Mouse (Mus musculus) neural tube, embryonic 14.5 days (tissue): ENCODE results near the gene Pola2. TPM values are rescaled to one million over a fixed set of nuclear protein-coding genes. Genes with fewer than 3 reads are reported as not detected.

Experiments
- ATAC-seq: fragments of 200-750 bp; cut with Nextera tagmentation; 2 replicates; pipeline ENCODE4 v1.8.0; 2017; ENCODE audit warnings: low read depth, mild to moderate bottlenecking, moderate TSS enrichment, moderate library complexity
- H3K27ac ChIP-seq: fragments of 300-500 bp; sonication (generic); 2 replicates; pipeline ENCODE4 v1.5.1; 2014; ENCODE audit warnings: low read depth, mild to moderate bottlenecking, control low read depth, low read length, moderate library complexity, mixed read lengths
- H3K27me3 ChIP-seq: fragments of 300-500 bp; sonication (generic); 2 replicates; pipeline ENCODE4 v1.6.1; 2014; ENCODE audit warnings: low read length; ENCODE audit not compliant: control insufficient read depth, insufficient read depth
- H3K36me3 ChIP-seq: fragments of 300-500 bp; sonication (generic); 2 replicates; pipeline ENCODE4 v1.6.1; 2014; ENCODE audit warnings: low read length, mixed read lengths; ENCODE audit not compliant: control insufficient read depth, insufficient read depth
- H3K4me1 ChIP-seq: fragments of 300-500 bp; sonication (generic); 2 replicates; pipeline ENCODE4 v1.6.1; 2014; ENCODE audit warnings: low read length; ENCODE audit not compliant: control insufficient read depth, insufficient read depth
- H3K4me2 ChIP-seq: fragments of 300-500 bp; sonication (generic); 2 replicates; pipeline ENCODE4 v1.6.1; 2014; ENCODE audit warnings: mild to moderate bottlenecking, low read depth, low read length, control low read depth
- H3K4me3 ChIP-seq: fragments of 300-500 bp; sonication (generic); 2 replicates; pipeline ENCODE4 v1.5.1; 2014; ENCODE audit warnings: low read depth, low read length, control low read depth, mixed read lengths
- H3K9ac ChIP-seq: fragments of 300-500 bp; sonication (generic); replicated peaks from 2 replicates; pipeline ENCODE4 v1.6.1; 2014; ENCODE audit warnings: low read depth, mild to moderate bottlenecking, control low read depth, low read length, mixed read lengths
- H3K9me3 ChIP-seq: fragments of 300-500 bp; sonication (generic); 2 replicates; pipeline ENCODE4 v1.6.1; 2016; ENCODE audit warnings: low read length; ENCODE audit not compliant: control insufficient read depth
- WGBS: fragments of 180-500 bp; shearing (Covaris S2); extraction: QIAGEN DNeasy Blood & Tissue Kit; methylation state at CpG from one replicate; pipeline ENCODE4 v1.1.7; 2014; 5-methylcytosine and 5-hydroxymethylcytosine counted together
- polyA plus RNA-seq: library from polyadenylated mRNA; unstranded; fragments of >200 nt; fragmentation: Nextera tagmentation; extraction: Ambion mirVana; gene quantifications from 2 replicates; pipeline ENCODE4 v1.2.1, GENCODE M21; 2014

Pola2 gene
- polyA plus RNA-seq, 1 experiment from 2014 or later, result 18.0 TPM

GRCm38 (mm10) chr19:5912103-5913006 is 51.6 kb downstream of the Pola2 start:
- 0% methylated on average over 58 of the region's 59 CpGs for WGBS
- peak overlapping the region; percentile 93 for H3K4me3 ChIP-seq

GRCm38 (mm10) chr19:5911430-5912102 is 52.4 kb downstream of the Pola2 start:
- peak overlapping the region; percentile 86 for H3K4me2 ChIP-seq
- ATAC-seq, result no peak
- 4% methylated on average over 14 of the region's 14 CpGs for WGBS
- H3K9ac ChIP-seq, result peak overlapping the region; percentile 81
- no peaks in the 10 kb centered on the region for H3K27me3 ChIP-seq
- peaks cover 31% of the 10 kb centered on the region for H3K4me1 ChIP-seq
- peak overlapping the region; percentile 93 for H3K4me3 ChIP-seq
- no peaks in the 10 kb centered on the region for H3K9me3 ChIP-seq
- H3K27ac ChIP-seq, result peak overlapping the region; percentile 82
- H3K36me3 ChIP-seq, result peaks cover 5% of the 10 kb centered on the region

More at GRCm38 (mm10) chr19:5912103-5913006, 51.6 kb downstream of the Pola2 start:
- no peaks in the 10 kb centered on the region for H3K27me3 ChIP-seq
- H3K4me2 ChIP-seq, result peak overlapping the region; percentile 86
- H3K27ac ChIP-seq, result peak overlapping the region; percentile 82
- peak overlapping the region; percentile 81 for H3K9ac ChIP-seq
- H3K4me1 ChIP-seq, result peaks cover 31% of the 10 kb centered on the region
- H3K9me3 ChIP-seq, result no peaks in the 10 kb centered on the region
- ATAC-seq, result peak; percentile 93
- H3K36me3 ChIP-seq, result no peaks in the 10 kb centered on the region

GRCm38 (mm10) chr19:5910221-5910620 is 53.8 kb downstream of the Pola2 start:
- Histone ChIP-seq H3K4me2 (peak overlapping the region; percentile 86), H3K27me3 (no peaks in the 10 kb centered on the region), H3K9me3 (no peaks in the 10 kb centered on the region), H3K9ac (peak overlapping the region; percentile 11; the same call in 1 of the 2 replicates), H3K4me3 (peak overlapping the region; percentile 16; the same call in 1 of the 2 replicates), H3K4me1 (peaks cover 31% of the 10 kb centered on the region), H3K27ac (peak overlapping the region; percentile 39; the same call in 1 of the 2 replicates), H3K36me3 (peaks cover 18% of the 10 kb centered on the region)
- WGBS, result 57% methylated on average over 6 of the region's 6 CpGs
- ATAC-seq, result no peak

GRCm38 (mm10) chr19:5907275-5907674 is 56.7 kb downstream of the Pola2 start:
- Histone ChIP-seq H3K27ac (no peak overlapping the region), H3K27me3 (no peaks in the 10 kb centered on the region), H3K4me2 (no peak overlapping the region), H3K36me3 (peaks cover 47% of the 10 kb centered on the region), H3K4me1 (peaks cover 24% of the 10 kb centered on the region), H3K9me3 (no peaks in the 10 kb centered on the region), H3K9ac (no peak overlapping the region), H3K4me3 (no peak overlapping the region)
- 90% methylated on average over 3 of the region's 3 CpGs for WGBS
- no peak for ATAC-seq

GRCm38 (mm10) chr19:5894002-5894678 is 69.9 kb downstream of the Pola2 start, which contains the start of gene Tigd3:
TSS of gene Tigd3 (minus strand) at chr19:5894149.
- Histone ChIP-seq H3K9me3 (no peaks in the 10 kb centered on the region), H3K27ac (peak within 1 kb of the TSS; percentile 82), H3K4me3 (peak within 1 kb of the TSS; percentile 73), H3K36me3 (peaks cover 11% of the 10 kb centered on the region), H3K4me2 (peak within 1 kb of the TSS; percentile 90), H3K9ac (peak within 1 kb of the TSS; percentile 87), H3K27me3 (no peaks in the 10 kb centered on the region), H3K4me1 (peaks cover 18% of the 10 kb centered on the region)
- peak; percentile 97 for ATAC-seq
- WGBS, result 5% methylated on average over 32 of the region's 36 CpGs

- ATAC-seq, result peak; percentile 44
- WGBS, result 11% methylated on average over 18 of the region's 31 CpGs
- H3K9ac ChIP-seq, result peak overlapping the region; percentile 87
- no peaks in the 10 kb centered on the region for H3K27me3 ChIP-seq
- peaks cover 18% of the 10 kb centered on the region for H3K4me1 ChIP-seq
- H3K4me3 ChIP-seq, result peak overlapping the region; percentile 73
- H3K27ac ChIP-seq, result peak overlapping the region; percentile 82
- peaks cover 7% of the 10 kb centered on the region for H3K36me3 ChIP-seq
- H3K4me2 ChIP-seq, result peak overlapping the region; percentile 90
- H3K9me3 ChIP-seq, result no peaks in the 10 kb centered on the region
Measured at GRCm38 (mm10) chr19:5893282-5894001, 70.6 kb downstream of the Pola2 start.

- H3K36me3 ChIP-seq, result 0 out of 2 replicates have a peak, but pooled peaks cover 3% of the 10 kb centered on the region
- H3K27me3 ChIP-seq, result no peaks in the 10 kb centered on the region
- 94% methylated on average over 13 of the region's 13 CpGs for WGBS
- peak overlapping the region; percentile 73 for H3K4me3 ChIP-seq
- peaks cover 18% of the 10 kb centered on the region for H3K4me1 ChIP-seq
- H3K9me3 ChIP-seq, result no peaks in the 10 kb centered on the region
- H3K4me2 ChIP-seq, result peak overlapping the region; percentile 90
- H3K27ac ChIP-seq, result no peak overlapping the region
- H3K9ac ChIP-seq, result peak overlapping the region; percentile 87
- no peak for ATAC-seq
Measured at GRCm38 (mm10) chr19:5892735-5893134, 71.3 kb downstream of the Pola2 start.

GRCm38 (mm10) chr19:5892262-5892661 is 71.7 kb downstream of the Pola2 start:
- 97% methylated on average over 7 of the region's 7 CpGs for WGBS
- H3K4me3 ChIP-seq, result no peak overlapping the region
- 0 out of 2 replicates have a peak, but pooled peaks cover 3% of the 10 kb centered on the region for H3K36me3 ChIP-seq
- H3K9ac ChIP-seq, result no peak overlapping the region
- no peaks in the 10 kb centered on the region for H3K9me3 ChIP-seq
- ATAC-seq, result no peak
- no peak overlapping the region; the same call in none of the 2 replicates for H3K4me2 ChIP-seq
- H3K27ac ChIP-seq, result no peak overlapping the region
- H3K4me1 ChIP-seq, result peaks cover 18% of the 10 kb centered on the region
- H3K27me3 ChIP-seq, result no peaks in the 10 kb centered on the region
